Comparison of ENCODE assay signal across 21 mouse cellular contexts in genomic region chr5:134964655-134965054, GRCm38 (mm10). TPM values are rescaled to one million over a fixed set of nuclear protein-coding genes. Genes with fewer than 3 reads are reported as not detected.
"Had no signal": no experiment of that assay in that cellular context is flagged by ENCODE, and none has a peak within 500 bp of the region (broad histone marks: within the 10 kb centered on the region; RNA-seq: fewer than 3 reads in every experiment).

No protein-coding gene starts in this region.

RNA-seq across cellular contexts. Expression of gene Cldn4, which starts 17.9 kb away (rescaled TPM):
- total RNA-seq: gastrocnemius, adult 18-20 months; gastrocnemius, adult 8-10 months; gastrocnemius, postnatal 14 days; gastrocnemius, postnatal 36 days; heart, adult 2 months; heart, postnatal 36 days; hematopoietic stem cell, adult 5-6 weeks; hindbrain, postnatal 0 days; layer of hippocampus, adult 18-20 months; layer of hippocampus, adult 8-10 months; layer of hippocampus, postnatal 14 days; layer of hippocampus, postnatal 36 days; left cerebral cortex, adult 18-20 months; left cerebral cortex, adult 8-10 months; left cerebral cortex, postnatal 10 days; left cerebral cortex, postnatal 25 days had no signal
- polyA plus RNA-seq: heart, postnatal 0 days; hindbrain, embryonic 13.5 days; hindbrain, postnatal 0 days had no signal

RNA-seq across cellular contexts. Expression of gene Cldn3, which starts 21.4 kb away (rescaled TPM):
- total RNA-seq: gastrocnemius, adult 8-10 months; gastrocnemius, postnatal 36 days; hematopoietic stem cell, adult 5-6 weeks had no signal

RNA-seq across cellular contexts. Expression of gene Cldn13, which starts 49.3 kb away (rescaled TPM):
- total RNA-seq: gastrocnemius, adult 18-20 months; gastrocnemius, adult 8-10 months; gastrocnemius, postnatal 14 days; gastrocnemius, postnatal 36 days; heart, adult 2 months; heart, postnatal 14 days; heart, postnatal 36 days; hindbrain, postnatal 0 days; layer of hippocampus, adult 18-20 months; layer of hippocampus, adult 8-10 months; layer of hippocampus, postnatal 14 days; layer of hippocampus, postnatal 36 days; left cerebral cortex, adult 18-20 months; left cerebral cortex, adult 8-10 months; left cerebral cortex, postnatal 10 days; left cerebral cortex, postnatal 25 days; left cerebral cortex, postnatal 4 days; liver, adult 2 months had no signal
- polyA plus RNA-seq: hindbrain, embryonic 13.5 days; hindbrain, postnatal 0 days; liver, adult 2 months had no signal
